Mouse (Mus musculus) frontal cortex, adult (tissue): Measurements from ENCODE around the gene Zp2.
A peak's percentile ranks its signal among the peaks of the same experiment; 100 is the strongest.

Experiments used
- ATAC-seq: cut with Nextera tagmentation; 2 replicates; pipeline ENCODE4 v1.9.2; 2017; ENCODE audit warnings: mild to moderate bottlenecking, moderate library complexity, mixed read lengths; ENCODE audit not compliant: low TSS enrichment

The Zp2 gene

DNA sequence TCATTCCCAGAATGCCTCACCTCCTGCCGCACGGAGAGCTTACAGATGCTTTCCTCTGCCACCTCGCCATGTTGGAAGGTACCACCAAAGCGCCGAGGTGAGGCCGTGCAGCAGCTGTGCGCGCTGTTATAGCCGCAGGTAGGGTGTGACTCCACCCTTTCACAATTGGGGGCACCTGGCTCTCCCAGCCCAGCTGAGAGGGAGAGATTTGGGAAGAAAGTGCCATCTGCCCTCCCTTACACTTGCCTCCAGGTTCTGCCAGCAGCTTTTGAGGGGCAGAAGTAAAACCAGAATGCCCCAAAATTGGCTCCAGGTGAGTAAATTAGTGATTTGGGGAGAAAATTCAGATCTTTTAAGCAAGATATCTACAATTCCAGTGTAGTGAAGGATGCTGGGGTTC, at the start of gene Zp2:
Gene Zp2, minus strand, starts transcription at position 101 of the 400 bp plus-strand sequence.
- ATAC-seq: no peak

DNA sequence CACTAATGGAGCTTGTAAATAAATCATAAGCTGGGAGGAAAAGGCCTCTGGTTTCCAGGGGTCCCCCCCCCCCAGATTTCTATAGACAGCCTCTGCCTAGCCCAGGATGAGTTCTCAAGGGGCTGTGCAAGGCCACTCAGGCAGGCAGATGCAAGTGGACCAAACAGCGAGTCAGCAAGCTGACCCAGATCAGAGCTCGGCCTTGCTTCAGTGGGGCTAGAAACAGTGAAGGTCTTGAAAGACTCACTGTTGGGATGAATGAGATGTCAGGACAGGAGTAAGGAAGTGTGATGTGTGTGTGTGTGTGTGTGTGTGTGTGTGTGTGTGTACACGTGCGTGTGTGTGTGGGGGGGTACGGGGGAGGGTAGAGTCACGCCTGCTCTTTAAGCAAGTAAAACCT, 47.7 kb upstream of the Zp2 start:
- no peak for ATAC-seq

DNA sequence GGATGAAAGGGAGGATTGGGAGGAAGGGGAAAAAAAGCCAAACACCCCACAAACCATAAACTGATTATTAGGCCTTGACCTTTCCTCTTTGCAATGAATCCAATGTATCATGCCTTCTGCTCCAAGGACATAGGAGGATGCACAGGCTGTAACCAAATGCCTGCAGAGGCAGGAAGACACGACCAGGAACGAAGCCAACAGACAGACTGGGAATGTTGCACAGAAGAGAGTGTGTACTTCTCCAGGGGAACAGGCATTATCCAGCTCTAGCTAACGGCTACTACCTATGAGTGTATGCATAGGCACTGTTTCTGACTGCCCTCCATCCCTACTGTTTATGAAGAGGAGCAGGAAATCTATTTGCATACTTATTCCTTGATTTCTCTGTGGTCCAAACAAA, 47.1 kb upstream of the Zp2 start:
- peak; percentile 70 for ATAC-seq

DNA sequence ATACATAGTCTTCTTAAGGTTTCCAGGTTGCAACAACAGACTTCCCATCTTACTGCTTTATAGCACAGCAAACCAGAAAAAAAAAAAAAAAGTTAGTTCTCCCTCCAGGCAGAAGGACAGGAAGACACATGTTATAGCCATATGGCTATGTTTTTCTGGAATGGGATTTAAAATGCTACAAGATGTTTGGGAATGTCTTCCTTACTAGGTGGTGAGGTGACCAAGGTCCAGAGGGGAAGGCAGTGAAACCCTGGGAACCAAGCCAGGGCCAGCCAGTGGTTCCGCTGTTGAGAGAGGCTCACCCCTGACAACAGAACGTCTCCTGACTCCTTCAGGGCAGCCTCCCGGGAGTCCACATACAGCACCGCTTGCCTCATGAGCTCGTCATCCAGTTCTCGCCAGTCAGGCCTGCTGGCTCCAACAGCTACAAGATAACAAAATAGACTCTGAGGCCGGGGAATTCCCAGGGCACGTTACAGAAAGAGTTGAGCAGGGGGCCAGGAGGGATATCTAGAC, 45.1 kb upstream of the Zp2 start:
- peak; percentile 78 for ATAC-seq

DNA sequence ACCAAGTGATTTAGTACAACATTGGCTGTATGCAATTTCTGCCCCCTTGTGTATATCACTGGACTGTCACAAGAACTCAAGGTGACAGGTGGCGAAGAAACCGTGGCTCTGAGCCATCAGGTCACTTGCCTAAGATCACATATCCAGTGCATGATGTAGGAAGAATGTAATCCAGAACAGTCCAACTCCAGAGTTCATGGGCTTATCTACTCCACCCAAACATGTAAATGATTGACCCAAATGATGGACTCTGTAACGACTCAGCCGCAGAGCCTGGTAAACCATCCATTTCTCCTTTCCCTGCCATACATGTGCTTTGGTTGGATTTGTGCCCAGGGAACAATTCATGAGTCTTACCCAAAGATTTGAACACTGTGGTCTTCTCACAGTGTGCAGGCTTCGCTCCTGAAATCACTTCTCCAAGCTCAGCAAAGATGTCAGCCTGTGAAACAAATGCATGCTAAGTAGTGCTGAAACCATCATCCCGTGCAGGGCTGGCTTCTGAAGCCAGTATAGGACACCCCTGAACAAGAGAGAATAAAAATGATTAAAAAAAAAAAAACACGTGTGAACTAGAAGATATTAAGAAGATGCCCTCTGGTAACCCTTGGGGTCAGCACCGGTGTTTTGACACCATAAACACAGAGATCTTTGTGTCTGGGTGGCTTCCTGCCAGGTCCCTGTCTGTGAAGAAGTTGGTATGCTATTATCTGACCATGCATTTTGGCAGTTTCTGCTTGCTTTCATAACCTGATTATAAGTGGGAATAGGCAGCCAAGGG, 44.5 kb upstream of the Zp2 start:
- no peak for ATAC-seq

DNA sequence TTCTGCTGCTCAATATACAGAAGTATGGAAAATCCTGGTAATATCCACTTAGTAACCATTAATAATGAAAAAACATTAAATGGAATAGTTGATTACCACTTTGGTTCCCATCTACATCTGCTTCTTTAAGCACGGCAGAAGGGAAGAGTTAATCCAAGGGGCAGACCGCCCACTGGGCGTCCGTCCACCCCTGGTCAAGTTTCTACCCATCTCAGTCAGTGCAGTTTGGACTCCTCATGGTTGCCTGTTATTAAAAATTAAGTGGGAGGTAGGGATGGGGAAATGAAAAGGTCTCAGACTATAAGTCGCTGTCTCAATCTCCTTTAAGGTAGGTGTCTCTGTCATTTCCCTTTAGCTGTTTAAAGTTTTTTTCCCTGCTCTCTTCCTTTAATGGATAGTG, 43.9 kb upstream of the Zp2 start:
- ATAC-seq: no peak

DNA sequence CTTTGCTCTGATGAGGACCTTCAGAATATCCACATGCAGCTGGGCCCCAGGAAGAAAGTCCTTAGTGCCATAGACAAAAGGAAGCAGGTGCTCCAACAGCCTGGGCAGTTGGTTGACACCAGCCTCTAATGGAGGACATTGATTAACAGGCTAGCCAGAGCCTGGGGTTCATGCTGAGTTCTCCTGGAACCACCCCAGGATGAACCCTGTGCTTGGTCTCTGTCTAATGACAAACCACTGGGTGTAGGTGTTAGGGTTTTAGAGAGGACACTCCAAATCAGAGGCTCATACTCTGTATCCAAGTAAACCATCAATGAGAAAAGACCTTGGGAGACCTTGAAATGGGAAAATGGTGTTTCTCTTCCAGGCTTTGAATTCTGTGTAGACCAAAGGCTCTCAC, 37.8 kb upstream of the Zp2 start:
- no peak for ATAC-seq

DNA sequence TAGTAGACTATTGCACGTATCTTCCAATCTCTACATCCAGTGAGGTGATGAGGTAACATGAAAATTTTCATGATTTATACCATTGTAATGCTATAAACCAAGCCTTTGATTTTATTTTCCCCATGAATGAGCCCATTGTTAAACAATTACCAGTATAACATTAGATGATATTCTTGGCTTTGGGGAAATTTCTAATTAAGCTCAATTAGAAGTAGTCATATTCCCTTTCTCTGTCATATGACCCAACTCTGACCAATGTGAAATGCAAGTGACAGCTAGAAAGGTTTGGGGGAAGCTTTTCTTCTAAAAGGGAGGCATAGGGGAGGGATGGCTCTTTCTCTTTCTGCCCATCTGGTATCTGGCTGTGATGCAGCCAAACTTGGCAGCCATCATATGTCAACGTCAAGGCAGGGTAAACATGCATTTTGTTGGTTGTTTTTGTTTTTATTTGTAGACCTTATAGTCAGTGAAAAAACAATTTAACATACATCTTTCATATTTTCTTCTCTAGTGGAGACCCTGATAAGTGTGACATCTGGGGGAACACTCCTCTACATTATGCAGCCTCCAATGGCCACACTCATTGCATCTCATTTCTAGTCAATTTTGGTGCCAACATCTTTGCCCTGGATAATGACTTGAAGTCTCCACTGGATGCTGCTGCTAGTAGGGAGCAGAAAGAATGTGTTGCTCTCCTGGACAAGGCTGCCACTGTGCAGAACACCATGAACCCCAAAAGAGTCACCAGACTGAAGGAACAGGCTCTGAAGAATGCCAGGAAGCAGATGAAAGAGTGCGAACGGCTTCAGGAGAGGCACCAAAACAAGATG, 36.5 kb upstream of the Zp2 start:
- ATAC-seq: no peak

DNA sequence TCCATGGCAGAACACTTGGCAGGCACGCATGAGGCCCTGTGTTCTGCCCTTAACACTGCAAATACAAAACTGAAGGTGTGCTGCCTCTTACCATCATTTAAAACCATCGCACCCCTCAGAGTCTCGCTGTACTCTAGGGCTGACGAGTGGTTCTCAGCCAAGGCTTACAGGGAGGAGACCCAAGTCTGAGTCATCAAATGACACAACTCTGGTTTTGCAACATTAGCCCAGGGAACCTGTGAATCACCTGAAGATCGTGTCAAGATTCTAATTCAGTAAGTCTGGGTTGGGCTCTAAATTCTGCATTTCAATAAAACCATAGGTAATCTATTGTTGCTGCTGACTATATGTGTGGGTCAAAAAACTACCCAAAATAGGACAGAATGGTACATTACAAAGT, 35.5 kb upstream of the Zp2 start:
- ATAC-seq: peak; percentile 44; the same call in 1 of the 2 replicates

DNA sequence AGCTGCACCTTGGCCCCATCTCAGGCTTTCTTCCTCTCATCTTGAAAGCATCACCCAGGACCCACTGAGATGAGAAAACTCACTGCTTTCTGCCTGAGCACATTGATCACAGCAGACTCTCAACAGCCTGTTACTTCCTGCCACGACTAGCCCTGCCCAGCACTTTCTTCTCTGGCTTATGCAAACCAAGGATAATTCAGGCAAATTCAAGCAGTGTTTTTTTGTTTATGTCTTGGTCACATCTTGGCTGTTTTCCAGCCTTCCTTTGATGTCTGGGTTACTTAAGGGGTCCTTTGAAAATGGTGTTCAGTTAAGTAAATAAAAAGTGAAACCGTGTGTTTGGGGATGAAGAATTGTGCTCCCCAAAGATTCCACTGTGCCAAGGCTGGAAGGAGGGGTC, 33.8 kb upstream of the Zp2 start:
- ATAC-seq: no peak

DNA sequence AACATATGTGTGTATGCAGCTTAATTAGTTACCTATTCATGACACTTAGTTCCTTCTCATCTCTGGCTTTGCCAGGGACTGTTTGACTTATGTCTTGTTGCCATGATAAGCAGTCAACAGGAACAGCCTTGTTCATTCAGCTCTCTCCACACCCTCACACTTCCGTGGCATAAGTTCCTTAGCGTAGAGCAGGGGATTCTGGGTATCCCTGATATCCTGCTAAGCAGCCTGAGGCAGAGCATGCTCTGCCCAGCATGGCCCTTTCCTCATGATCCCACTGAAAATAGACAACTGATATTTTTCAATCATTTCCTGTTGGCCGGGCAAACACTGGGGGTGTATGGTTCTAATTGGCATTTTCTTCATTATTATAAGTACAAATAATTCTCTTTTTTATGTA, 32.5 kb upstream of the Zp2 start:
- no peak for ATAC-seq

DNA sequence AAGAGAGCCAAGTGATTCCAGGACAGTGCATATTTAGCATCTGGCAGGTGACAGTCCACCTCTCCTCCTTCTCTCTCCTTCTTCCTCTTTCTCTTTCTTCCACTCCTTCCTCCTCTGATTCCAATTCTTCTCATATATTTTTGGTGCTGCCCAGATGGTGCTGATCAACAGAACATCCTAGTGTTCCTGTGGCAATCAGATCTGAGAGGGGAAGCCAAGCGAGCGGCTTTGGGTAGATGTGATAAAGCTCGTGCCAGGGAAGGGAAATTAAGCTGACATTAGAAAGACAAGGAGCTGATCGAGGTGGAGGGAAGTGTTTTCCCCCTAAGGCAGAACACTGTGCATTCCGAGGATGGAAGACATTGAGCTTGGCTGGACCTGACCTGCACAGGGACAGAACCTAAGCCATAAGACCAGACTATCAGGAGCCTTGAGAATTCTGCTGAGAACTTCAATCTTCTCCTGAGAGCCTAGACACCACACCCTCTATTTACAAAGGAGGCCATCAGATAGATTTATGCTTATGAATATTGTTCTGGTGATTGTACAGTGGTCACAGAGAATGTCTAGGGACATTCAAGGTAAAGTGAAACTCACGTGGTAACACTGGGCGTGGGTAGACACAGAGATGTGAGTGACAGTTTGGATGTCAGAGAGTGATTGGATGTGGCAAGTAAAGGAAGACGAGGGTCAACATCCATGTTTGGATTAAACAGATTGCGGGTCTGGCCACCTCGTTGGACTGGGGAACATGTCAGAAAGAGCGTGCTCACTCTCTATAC, 29.8 kb upstream of the Zp2 start:
- ATAC-seq: peak; percentile 86

DNA sequence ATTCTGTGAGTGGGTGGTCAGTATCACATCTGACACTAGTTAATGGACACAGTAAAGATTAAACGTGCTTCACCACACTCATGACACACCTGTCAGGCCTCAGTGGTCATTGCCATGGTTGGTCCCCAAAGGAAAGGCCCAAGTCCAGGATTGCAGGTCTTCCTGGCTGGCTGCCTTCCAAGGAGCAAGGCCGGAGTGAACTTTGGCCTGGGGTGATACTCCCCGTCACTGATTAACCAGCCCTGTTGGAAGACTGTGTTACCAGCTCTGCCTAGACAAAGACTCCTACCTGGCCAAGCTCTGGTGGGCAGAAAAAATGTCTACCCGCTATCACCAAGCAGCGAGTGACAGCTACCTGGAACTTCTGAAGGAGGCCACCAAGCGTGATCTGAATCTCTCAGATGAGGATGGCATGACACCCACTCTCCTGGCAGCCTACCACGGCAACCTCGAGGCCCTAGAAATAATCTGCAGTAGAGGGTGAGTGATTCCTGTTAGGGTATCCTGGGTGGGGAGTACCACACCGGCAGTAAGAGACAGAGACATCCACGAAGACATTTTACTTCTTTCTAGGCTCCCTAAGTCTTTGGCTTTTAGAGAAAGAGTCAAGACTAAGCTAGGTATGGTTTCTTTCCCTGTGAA, 28.6 kb upstream of the Zp2 start, which contains the start of gene Anks4b:
Gene Anks4b, plus strand, starts transcription at position 256 of the 642 bp plus-strand sequence.
- no peak for ATAC-seq

DNA sequence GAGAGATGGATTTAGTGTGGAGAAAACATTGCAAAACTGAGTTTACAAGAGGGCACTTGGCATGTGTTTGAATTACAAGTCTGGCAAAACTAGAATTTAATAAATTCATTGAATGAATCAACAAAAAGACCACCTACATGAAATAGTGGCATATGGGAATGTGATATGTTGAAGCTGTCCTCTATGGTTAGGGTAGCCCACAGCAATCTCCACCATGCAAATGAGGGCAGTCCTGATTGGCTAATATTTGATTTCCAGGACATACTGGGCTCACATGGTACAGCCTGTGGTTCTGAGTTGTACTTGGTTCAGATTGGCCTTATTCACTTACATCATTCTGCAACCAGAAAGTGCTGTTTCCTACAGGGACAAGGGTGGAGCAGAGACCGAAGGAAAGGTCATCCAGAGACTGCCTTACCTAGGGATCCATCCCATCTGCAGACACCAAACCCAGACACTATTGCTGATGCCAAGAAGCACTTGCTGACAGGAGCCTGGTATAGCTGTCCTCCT, 27.2 kb upstream of the Zp2 start:
- ATAC-seq: no peak

DNA sequence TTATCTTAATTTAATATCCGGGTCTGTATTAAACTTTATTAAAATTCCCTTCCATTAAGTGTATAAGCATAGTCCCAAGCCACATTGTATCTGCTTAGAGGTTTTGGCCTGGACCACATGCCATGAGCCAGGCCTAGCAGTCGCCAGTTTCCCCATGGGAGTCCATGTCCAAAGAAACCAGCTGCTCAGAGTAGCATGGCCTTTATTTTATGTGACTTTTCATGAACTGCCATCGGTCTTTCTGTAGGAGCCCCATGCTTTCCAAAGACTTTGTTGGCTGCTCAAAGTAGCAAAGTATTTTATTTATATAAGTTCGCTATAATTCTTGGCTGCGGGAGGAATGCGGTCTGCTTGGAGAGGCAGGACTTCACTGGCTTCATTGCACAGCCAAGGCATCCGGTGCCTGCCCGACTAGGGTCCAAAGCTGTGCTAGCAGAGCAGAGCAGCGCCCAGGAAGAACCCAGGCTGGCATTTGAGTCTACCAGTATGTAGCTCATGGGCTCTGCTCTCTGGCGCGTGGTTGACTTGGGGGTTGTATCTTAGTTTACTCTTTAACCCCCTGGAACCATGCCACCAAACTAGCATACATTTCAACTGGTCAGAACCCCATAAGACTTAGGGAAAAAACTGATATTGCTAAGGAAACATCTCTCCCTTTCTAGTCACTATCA, 18.6 kb upstream of the Zp2 start:
- no peak for ATAC-seq

DNA sequence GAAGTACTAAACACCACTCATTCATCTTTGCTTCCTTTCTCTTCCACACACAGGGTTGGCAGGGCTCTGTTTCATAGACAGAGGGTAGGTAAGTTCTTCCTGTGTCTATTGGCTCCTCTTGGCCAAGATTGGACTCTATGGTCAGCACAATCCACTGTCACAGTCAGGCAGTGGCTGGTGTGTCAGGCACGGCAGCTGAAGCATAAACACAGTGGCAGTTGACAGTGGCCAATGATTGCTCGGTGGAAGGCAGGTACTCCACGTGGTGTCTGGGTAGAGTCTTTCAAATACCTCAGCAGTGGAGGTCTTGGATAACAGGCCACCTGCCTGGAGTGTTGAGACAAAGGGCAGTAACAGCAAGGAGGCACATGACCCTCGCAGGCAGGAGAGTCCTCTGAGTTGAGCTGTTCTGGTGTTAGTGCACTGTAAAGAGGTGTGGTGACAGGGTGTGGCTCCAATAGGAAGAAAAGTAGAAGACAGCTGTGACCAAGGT, 13.1 kb upstream of the Zp2 start:
- no peak for ATAC-seq

DNA sequence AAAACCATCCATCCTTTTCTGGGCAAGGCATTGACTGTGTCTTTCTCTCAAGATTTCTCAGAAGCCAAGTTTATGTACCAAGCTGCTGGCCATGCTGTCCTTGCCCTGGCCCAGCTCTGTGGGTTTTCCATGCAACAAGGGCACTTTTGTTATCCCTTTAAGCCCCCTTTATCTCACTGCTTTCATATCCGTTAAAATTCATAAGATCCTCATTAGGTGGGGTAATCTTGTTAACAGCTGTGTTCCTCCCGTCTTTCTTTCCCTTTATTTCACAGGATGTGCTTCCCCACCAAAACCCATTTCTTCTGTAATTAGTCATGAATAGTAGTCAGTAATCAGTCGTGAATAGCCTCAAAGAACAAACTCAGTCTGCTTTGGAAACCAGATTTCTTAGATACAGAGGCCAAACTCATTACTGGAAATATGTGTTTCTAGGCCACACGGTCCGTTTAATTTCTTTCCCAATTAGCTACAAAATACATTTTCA, 12.5 kb upstream of the Zp2 start:
- peak; percentile 27; the same call in 1 of the 2 replicates for ATAC-seq

DNA sequence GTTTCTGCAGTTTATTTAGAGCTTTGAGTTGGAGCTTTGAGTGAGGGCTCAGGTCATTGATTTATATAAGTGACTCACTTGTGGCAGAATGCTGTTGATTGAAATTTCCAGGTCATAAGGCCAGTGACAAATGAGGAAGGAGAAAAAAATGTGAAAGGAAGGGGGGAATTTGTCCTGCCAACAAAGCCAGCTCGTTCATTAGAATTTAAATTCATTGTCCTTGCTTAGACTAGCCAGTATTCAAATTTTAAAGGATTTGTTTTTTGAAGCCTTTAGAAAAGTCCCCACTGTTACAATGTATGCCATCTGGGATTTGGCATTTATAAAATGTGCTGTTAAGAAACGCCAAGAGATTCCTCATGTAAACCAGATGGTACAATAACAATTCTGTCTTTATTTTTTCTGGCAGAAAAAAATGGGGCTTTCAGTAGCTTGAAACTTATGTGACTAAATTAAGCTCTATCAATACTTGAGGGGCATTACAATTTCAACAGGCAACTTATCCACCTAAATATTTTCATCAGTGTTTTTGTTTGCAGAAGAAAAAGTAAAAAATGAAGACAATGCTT, 11.8 kb upstream of the Zp2 start:
- ATAC-seq: peak; percentile 84

DNA sequence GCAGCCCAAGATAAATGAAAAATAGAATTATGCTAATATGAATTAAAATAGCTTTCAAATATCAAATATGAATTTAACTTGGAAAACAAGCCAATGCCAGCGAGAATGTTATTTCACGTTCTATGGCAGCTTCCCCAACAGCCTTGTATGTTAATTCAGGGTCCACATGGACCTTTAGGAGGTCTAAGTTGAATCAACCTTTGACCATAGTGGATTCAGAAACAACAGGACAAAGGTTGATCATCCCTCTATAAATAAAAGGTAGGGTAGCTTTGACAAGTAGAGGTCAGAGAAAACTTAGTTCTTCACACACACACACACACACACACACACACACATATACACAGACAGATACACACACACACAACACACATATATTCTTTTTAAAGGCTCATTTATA, 5.8 kb upstream of the Zp2 start:
- ATAC-seq: no peak

DNA sequence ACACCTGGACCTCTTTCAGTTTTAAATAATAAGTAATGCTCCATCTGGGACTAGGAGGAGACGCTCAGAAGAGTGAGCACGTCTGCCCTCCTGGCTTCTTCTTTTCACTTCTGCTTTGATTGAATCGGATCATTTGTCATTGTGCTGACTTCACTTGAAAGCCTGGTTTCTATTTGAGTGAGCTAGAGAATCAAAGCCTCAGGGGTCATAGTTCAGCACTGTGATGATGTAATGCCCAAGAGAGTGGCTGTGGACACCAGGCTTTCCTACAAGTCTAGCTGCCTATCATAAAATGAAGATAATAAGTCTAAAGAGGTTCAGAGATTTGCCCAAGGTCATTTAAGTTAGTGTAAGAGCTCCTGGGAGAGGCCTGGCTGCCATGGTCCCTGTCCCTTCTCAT, 5.2 kb upstream of the Zp2 start:
- no peak for ATAC-seq
